ENCODE assay signal across 20 mouse cellular contexts in genomic region chr14:17347286-17347685, GRCm38 (mm10).
DNase-seq lines count a peak whose midpoint lies in the region; ATAC-seq and TF ChIP-seq lines count a peak whose summit lies in the region.
"Had no signal": no experiment of that assay in that cellular context is flagged by ENCODE, and none has a peak within 500 bp of the region (broad histone marks: within the 10 kb centered on the region; RNA-seq: fewer than 3 reads in every experiment).

No protein-coding gene starts in this region.

- TF ChIP-seq EP300 in heart, adult 2 months (IDR thresholded peaks at IDR 0.05; ENCODE audit: insufficient read depth, low read depth, low read length): no peak
- TF ChIP-seq EP300 in stomach, postnatal 0 days (optimal IDR thresholded peaks at IDR 0.05): no peak

- no peaks in the 10 kb centered on the region for H3K4me1 ChIP-seq in heart, adult 2 months (ENCODE audit: control insufficient read depth, insufficient read depth, low read length)
- H3K4me1 ChIP-seq in lung, embryonic 14.5 days (ENCODE audit: insufficient read depth): no peaks in the 10 kb centered on the region
- no peaks in the 10 kb centered on the region for H3K4me1 ChIP-seq in stomach, postnatal 0 days (replicated peaks; ENCODE audit: control insufficient read depth, insufficient read depth)
- H3K4me1 ChIP-seq: forebrain, embryonic 15.5 days; hindbrain, embryonic 13.5 days; liver, embryonic 12.5 days; midbrain, embryonic 13.5 days; stomach, embryonic 15.5 days had no signal

- intact Hi-C loops in heart, adult 2 months (cut with DNase I): no loop called here
- intact Hi-C loops in heart, postnatal 25 days (cut with DNase I): no loop called here

- H3K9ac ChIP-seq in heart, adult 2 months (ENCODE audit: low read depth, low read length): no peak overlapping the region
- no peak overlapping the region for H3K9ac ChIP-seq in lung, embryonic 14.5 days
- H3K9ac ChIP-seq in stomach, postnatal 0 days (ENCODE audit: low read length): no peak overlapping the region
- H3K9ac ChIP-seq: forebrain, embryonic 15.5 days; hindbrain, embryonic 13.5 days; liver, embryonic 12.5 days; midbrain, embryonic 13.5 days; stomach, embryonic 15.5 days had no signal

- no peaks in the 10 kb centered on the region for H3K9me3 ChIP-seq in lung, embryonic 14.5 days (ENCODE audit: low read depth, low read length)
- H3K9me3 ChIP-seq in stomach, postnatal 0 days (ENCODE audit: control insufficient read depth, low read length): no peaks in the 10 kb centered on the region
- H3K9me3 ChIP-seq: forebrain, embryonic 15.5 days; hindbrain, embryonic 13.5 days; liver, embryonic 12.5 days; midbrain, embryonic 13.5 days; stomach, embryonic 15.5 days had no signal

- WGBS in heart, adult 2 months: 66% methylated on average over 2 of the region's 2 CpGs
- WGBS in lung, embryonic 14.5 days: 71% methylated on average over 2 of the region's 2 CpGs
- 70% methylated on average over 2 of the region's 2 CpGs for WGBS in stomach, postnatal 0 days

- H3K4me3 ChIP-seq in heart, adult 2 months: no peak overlapping the region
- H3K4me3 ChIP-seq in lung, embryonic 14.5 days (ENCODE audit: low read depth, low read length): no peak overlapping the region
- H3K4me3 ChIP-seq in stomach, postnatal 0 days (ENCODE audit: low read depth, low read length): no peak overlapping the region
- H3K4me3 ChIP-seq: forebrain, embryonic 15.5 days; hindbrain, embryonic 13.5 days; liver, embryonic 12.5 days; midbrain, embryonic 13.5 days; myocyte; stomach, embryonic 15.5 days had no signal

- no peak overlapping the region for H3K27ac ChIP-seq in heart, adult 2 months
- no peak overlapping the region for H3K27ac ChIP-seq in lung, embryonic 14.5 days (ENCODE audit: low read depth)
- H3K27ac ChIP-seq in stomach, postnatal 0 days (replicated peaks): no peak overlapping the region
- H3K27ac ChIP-seq: forebrain, embryonic 15.5 days; hindbrain, embryonic 13.5 days; liver, embryonic 12.5 days; midbrain, embryonic 13.5 days; stomach, embryonic 15.5 days had no signal

- ATAC-seq in lung, embryonic 14.5 days (ENCODE audit: insufficient read depth): no peak
- ATAC-seq in stomach, postnatal 0 days (ENCODE audit: low FRiP score, low TSS enrichment): no peak
- ATAC-seq: forebrain, embryonic 15.5 days; liver, embryonic 12.5 days; midbrain, embryonic 13.5 days had no signal

- DNase-seq in heart, adult 2 months: no peak
- no peak for DNase-seq in heart, postnatal 25 days (ENCODE audit: low spot score)
- DNase-seq in lung, embryonic 14.5 days: peak; percentile 15
- no peak for DNase-seq in lung, postnatal 25 days (ENCODE audit: low spot score)
- DNase-seq in ES-CJ7 (ENCODE audit: low read depth, low spot score): peak; percentile 16
- no peak for DNase-seq in stomach, postnatal 0 days (ENCODE audit: low spot score)
- no peak for DNase-seq in ovary, postnatal 36 days (ENCODE audit: low spot score)
- DNase-seq: B cell, adult 2 months; cerebellum, adult 9-10 months; heart, postnatal 10 days; kidney, adult 9 months; lung, adult 2 months; retina, postnatal 1 day had no signal

- H3K79me2 ChIP-seq in heart, adult 2 months (replicated peaks; ENCODE audit: control insufficient read depth, insufficient read depth, low read length): no peaks in the 10 kb centered on the region

- no peak for TF ChIP-seq POLR2A in heart, adult 2 months (IDR thresholded peaks at IDR 0.05; ENCODE audit: insufficient read depth, low read depth, low read length)

- peak; percentile 33 for TF ChIP-seq CTCF in heart, adult 2 months (IDR thresholded peaks at IDR 0.05)
- TF ChIP-seq CTCF in lung, embryonic 14.5 days (IDR thresholded peaks at IDR 0.05; ENCODE audit: low read depth): no peak
- peak; percentile 29 for TF ChIP-seq CTCF in stomach, postnatal 0 days (IDR thresholded peaks at IDR 0.05; ENCODE audit: low read depth)

- H3K27me3 ChIP-seq in heart, adult 2 months (ENCODE audit: control insufficient read depth, insufficient read depth, low read length): no peaks in the 10 kb centered on the region
- H3K27me3 ChIP-seq in lung, embryonic 14.5 days (ENCODE audit: insufficient read depth, low read length): no peaks in the 10 kb centered on the region
- no peaks in the 10 kb centered on the region for H3K27me3 ChIP-seq in stomach, postnatal 0 days (ENCODE audit: control insufficient read depth, insufficient read depth, low read length)
- H3K27me3 ChIP-seq: forebrain, embryonic 15.5 days; hindbrain, embryonic 13.5 days; liver, embryonic 12.5 days; midbrain, embryonic 13.5 days; stomach, embryonic 15.5 days had no signal

- H3K4me2 ChIP-seq in lung, embryonic 14.5 days: no peak overlapping the region
- H3K4me2 ChIP-seq in stomach, postnatal 0 days (replicated peaks; ENCODE audit: low read depth): no peak overlapping the region
- H3K4me2 ChIP-seq: forebrain, embryonic 15.5 days; heart, embryonic 11.5 days; hindbrain, embryonic 13.5 days; liver, embryonic 12.5 days; midbrain, embryonic 13.5 days; stomach, embryonic 15.5 days had no signal

- H3K36me3 ChIP-seq in heart, adult 2 months (ENCODE audit: control insufficient read depth, insufficient read depth, low read length): no peaks in the 10 kb centered on the region
- no peaks in the 10 kb centered on the region for H3K36me3 ChIP-seq in lung, embryonic 14.5 days (ENCODE audit: insufficient read depth)
- no peaks in the 10 kb centered on the region for H3K36me3 ChIP-seq in stomach, postnatal 0 days (ENCODE audit: control insufficient read depth, insufficient read depth, low read length)
- H3K36me3 ChIP-seq: forebrain, embryonic 15.5 days; hindbrain, embryonic 13.5 days; liver, embryonic 12.5 days; midbrain, embryonic 13.5 days; stomach, embryonic 15.5 days had no signal

Comparison
In these comparisons a context has a peak if more than half of its experiments do, and no peak if none do; other contexts are left out.
1. DNase-seq: peak in lung, embryonic 14.5 days (single experiment) and ES-CJ7 (single experiment); none in heart, adult 2 months (0 of 2), heart, postnatal 25 days (single experiment), lung, postnatal 25 days (single experiment), stomach, postnatal 0 days (single experiment) and ovary, postnatal 36 days (single experiment).